Mouse (Mus musculus) embryonic fibroblast, embryonic 13.5 days (primary cell): ENCODE results near the gene Tcl1b5.

Source experiments
- CTCF ChIP-seq: IDR thresholded peaks from 2 replicates; pipeline ENCODE4 v1.5.1; 2011; ENCODE audit warnings: mild to moderate bottlenecking, control low read depth, low read length, moderate library complexity, borderline replicate concordance; ENCODE audit not compliant: insufficient read depth
- POLR2A ChIP-seq: IDR thresholded peaks from 2 replicates; pipeline ENCODE4 v1.6.1; 2011; ENCODE audit warnings: low read depth, mild to moderate bottlenecking, control low read depth, low read length, moderate library complexity

DNA sequence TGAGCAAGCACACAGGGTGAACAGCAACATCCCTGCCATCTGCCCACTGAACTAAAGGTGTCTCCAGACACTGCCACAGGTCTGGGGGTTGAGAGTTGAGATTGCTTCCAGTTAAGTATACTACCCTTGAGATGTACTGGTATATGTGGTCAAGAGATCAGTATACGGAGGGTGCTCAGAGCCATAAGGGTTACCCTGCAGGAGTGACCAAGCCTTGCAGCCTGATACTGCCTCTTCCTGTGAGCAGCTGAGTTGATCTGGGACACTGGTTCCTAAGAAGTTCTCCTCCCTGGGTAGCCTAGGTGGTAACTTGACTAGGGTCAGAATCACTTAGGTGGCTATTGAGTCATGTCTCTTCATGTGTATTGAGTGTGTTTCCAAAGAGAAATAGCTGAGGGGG, 32.3 kb downstream of the Tcl1b5 start:
- TF ChIP-seq POLR2A (no peak), CTCF (no peak)
